Mouse (Mus musculus): ENCODE measurements around the gene Tnfrsf21. TPM values are rescaled to one million over a fixed set of nuclear protein-coding genes. Genes with fewer than 3 reads are reported as not detected.

The Tnfrsf21 gene
- polyA plus RNA-seq, 1 experiment from 2014 or later, result 15.6 TPM

- Histone ChIP-seq H3K4me1 (ENCODE audit: control insufficient read depth, insufficient read depth, low read length) (0 out of 2 replicates have a peak, but pooled peaks cover 2% of the 10 kb centered on the region), H3K27me3 (ENCODE audit: control insufficient read depth, insufficient read depth, low read length) (no peaks in the 10 kb centered on the region), H3K36me3 (ENCODE audit: control insufficient read depth, insufficient read depth, low read length) (no peaks in the 10 kb centered on the region), H3K9me3 (ENCODE audit: control insufficient read depth, low read length) (no peaks in the 10 kb centered on the region), H3K4me3 (ENCODE audit: low read depth, low read length) (no peak overlapping the region), H3K27ac (replicated peaks; ENCODE audit: low read depth, low read length) (no peak overlapping the region), H3K4me2 (ENCODE audit: low read depth, severe bottlenecking) (no peak overlapping the region), H3K9ac (ENCODE audit: low read length) (no peak overlapping the region)
- 92% methylated on average over 9 of the region's 9 CpGs for WGBS
- DNase-seq (ENCODE audit: low spot score) (no peak), ATAC-seq (ENCODE audit: insufficient number of reproducible peaks, low FRiP score, low TSS enrichment, low read depth) (no peak)
Measured at GRCm38 (mm10) chr17:43019660-43020059, 3.3 kb downstream of the Tnfrsf21 start.

- Histone ChIP-seq H3K4me3 (ENCODE audit: low read depth, low read length) (no peak overlapping the region), H3K4me2 (ENCODE audit: low read depth, severe bottlenecking) (no peak overlapping the region), H3K27me3 (ENCODE audit: control insufficient read depth, insufficient read depth, low read length) (no peaks in the 10 kb centered on the region), H3K9me3 (ENCODE audit: control insufficient read depth, low read length) (no peaks in the 10 kb centered on the region), H3K27ac (replicated peaks; ENCODE audit: low read depth, low read length) (no peak overlapping the region), H3K4me1 (ENCODE audit: control insufficient read depth, insufficient read depth, low read length) (0 out of 2 replicates have a peak, but pooled peaks cover 2% of the 10 kb centered on the region), H3K9ac (ENCODE audit: low read length) (no peak overlapping the region), H3K36me3 (ENCODE audit: control insufficient read depth, insufficient read depth, low read length) (no peaks in the 10 kb centered on the region)
- WGBS, result 95% methylated on average over 5 of the region's 5 CpGs
- no peak for ATAC-seq (ENCODE audit: insufficient number of reproducible peaks, low FRiP score, low TSS enrichment, low read depth)
- no peak for DNase-seq (ENCODE audit: low spot score)
Measured at GRCm38 (mm10) chr17:43021017-43021416, 4.7 kb downstream of the Tnfrsf21 start.

- H3K4me3 ChIP-seq (ENCODE audit: low read depth, low read length), result no peak overlapping the region
- H3K36me3 ChIP-seq (ENCODE audit: control insufficient read depth, insufficient read depth, low read length), result no peaks in the 10 kb centered on the region
- DNase-seq (ENCODE audit: low spot score), result no peak
- WGBS, result 97% methylated on average over 9 of the region's 9 CpGs
- no peaks in the 10 kb centered on the region for H3K9me3 ChIP-seq (ENCODE audit: control insufficient read depth, low read length)
- H3K4me1 ChIP-seq (ENCODE audit: control insufficient read depth, insufficient read depth, low read length), result 0 out of 2 replicates have a peak, but pooled peaks cover 2% of the 10 kb centered on the region
- H3K4me2 ChIP-seq (ENCODE audit: low read depth, severe bottlenecking), result no peak overlapping the region
- H3K9ac ChIP-seq (ENCODE audit: low read length), result no peak overlapping the region
- no peak overlapping the region for H3K27ac ChIP-seq (replicated peaks; ENCODE audit: low read depth, low read length)
- no peaks in the 10 kb centered on the region for H3K27me3 ChIP-seq (ENCODE audit: control insufficient read depth, insufficient read depth, low read length)
- no peak for ATAC-seq (ENCODE audit: insufficient number of reproducible peaks, low FRiP score, low TSS enrichment, low read depth)
Measured at GRCm38 (mm10) chr17:43022056-43022455, 5.7 kb downstream of the Tnfrsf21 start.

GRCm38 (mm10) chr17:43023637-43024217, 7.4 kb downstream of the Tnfrsf21 start:
- Histone ChIP-seq H3K9me3 (ENCODE audit: control insufficient read depth, low read length) (no peaks in the 10 kb centered on the region), H3K27me3 (ENCODE audit: control insufficient read depth, insufficient read depth, low read length) (no peaks in the 10 kb centered on the region), H3K27ac (replicated peaks; ENCODE audit: low read depth, low read length) (no peak overlapping the region), H3K4me3 (ENCODE audit: low read depth, low read length) (no peak overlapping the region), H3K36me3 (ENCODE audit: control insufficient read depth, insufficient read depth, low read length) (no peaks in the 10 kb centered on the region), H3K4me2 (ENCODE audit: low read depth, severe bottlenecking) (no peak overlapping the region), H3K9ac (ENCODE audit: low read length) (no peak overlapping the region), H3K4me1 (ENCODE audit: control insufficient read depth, insufficient read depth, low read length) (no peaks in the 10 kb centered on the region)
- 86% methylated on average over 12 of the region's 12 CpGs for WGBS
- no peak for DNase-seq (ENCODE audit: low spot score)
- ATAC-seq (ENCODE audit: insufficient number of reproducible peaks, low FRiP score, low TSS enrichment, low read depth), result no peak

- H3K27me3 ChIP-seq (ENCODE audit: control insufficient read depth, insufficient read depth, low read length), result no peaks in the 10 kb centered on the region
- ATAC-seq (ENCODE audit: insufficient number of reproducible peaks, low FRiP score, low TSS enrichment, low read depth) (no peak), DNase-seq (ENCODE audit: low spot score) (no peak)
- H3K4me3 ChIP-seq (ENCODE audit: low read depth, low read length), result no peak overlapping the region
- H3K4me1 ChIP-seq (ENCODE audit: control insufficient read depth, insufficient read depth, low read length), result no peaks in the 10 kb centered on the region
- no peak overlapping the region for H3K4me2 ChIP-seq (ENCODE audit: low read depth, severe bottlenecking)
- 94% methylated on average over 3 of the region's 3 CpGs for WGBS
- no peak overlapping the region for H3K9ac ChIP-seq (ENCODE audit: low read length)
- no peak overlapping the region for H3K27ac ChIP-seq (replicated peaks; ENCODE audit: low read depth, low read length)
- no peaks in the 10 kb centered on the region for H3K9me3 ChIP-seq (ENCODE audit: control insufficient read depth, low read length)
- no peaks in the 10 kb centered on the region for H3K36me3 ChIP-seq (ENCODE audit: control insufficient read depth, insufficient read depth, low read length)
Measured at GRCm38 (mm10) chr17:43024531-43024930, 8.2 kb downstream of the Tnfrsf21 start.

GRCm38 (mm10) chr17:43025048-43025447, 8.7 kb downstream of the Tnfrsf21 start:
- Histone ChIP-seq H3K27ac (replicated peaks; ENCODE audit: low read depth, low read length) (no peak overlapping the region), H3K9me3 (ENCODE audit: control insufficient read depth, low read length) (no peaks in the 10 kb centered on the region), H3K4me1 (ENCODE audit: control insufficient read depth, insufficient read depth, low read length) (no peaks in the 10 kb centered on the region), H3K4me2 (ENCODE audit: low read depth, severe bottlenecking) (no peak overlapping the region), H3K9ac (ENCODE audit: low read length) (no peak overlapping the region), H3K4me3 (ENCODE audit: low read depth, low read length) (no peak overlapping the region), H3K36me3 (ENCODE audit: control insufficient read depth, insufficient read depth, low read length) (no peaks in the 10 kb centered on the region), H3K27me3 (ENCODE audit: control insufficient read depth, insufficient read depth, low read length) (no peaks in the 10 kb centered on the region)
- DNase-seq (ENCODE audit: low spot score) (no peak), ATAC-seq (ENCODE audit: insufficient number of reproducible peaks, low FRiP score, low TSS enrichment, low read depth) (no peak)
- 90% methylated on average over 6 of the region's 6 CpGs for WGBS

GRCm38 (mm10) chr17:43025819-43026593, 9.7 kb downstream of the Tnfrsf21 start:
- ATAC-seq (ENCODE audit: insufficient number of reproducible peaks, low FRiP score, low TSS enrichment, low read depth) (no peak), DNase-seq (ENCODE audit: low spot score) (no peak)
- H3K4me2 ChIP-seq (ENCODE audit: low read depth, severe bottlenecking), result no peak overlapping the region
- H3K27ac ChIP-seq (replicated peaks; ENCODE audit: low read depth, low read length), result no peak overlapping the region
- no peak overlapping the region for H3K9ac ChIP-seq (ENCODE audit: low read length)
- H3K4me1 ChIP-seq (ENCODE audit: control insufficient read depth, insufficient read depth, low read length), result no peaks in the 10 kb centered on the region
- no peaks in the 10 kb centered on the region for H3K9me3 ChIP-seq (ENCODE audit: control insufficient read depth, low read length)
- 92% methylated on average over 22 of the region's 22 CpGs for WGBS
- no peaks in the 10 kb centered on the region for H3K36me3 ChIP-seq (ENCODE audit: control insufficient read depth, insufficient read depth, low read length)
- H3K27me3 ChIP-seq (ENCODE audit: control insufficient read depth, insufficient read depth, low read length), result no peaks in the 10 kb centered on the region
- H3K4me3 ChIP-seq (ENCODE audit: low read depth, low read length), result no peak overlapping the region

GRCm38 (mm10) chr17:43026708-43027107, 10.4 kb downstream of the Tnfrsf21 start:
- Histone ChIP-seq H3K4me2 (ENCODE audit: low read depth, severe bottlenecking) (no peak overlapping the region), H3K9me3 (ENCODE audit: control insufficient read depth, low read length) (no peaks in the 10 kb centered on the region), H3K9ac (ENCODE audit: low read length) (no peak overlapping the region), H3K36me3 (ENCODE audit: control insufficient read depth, insufficient read depth, low read length) (no peaks in the 10 kb centered on the region), H3K4me3 (ENCODE audit: low read depth, low read length) (no peak overlapping the region), H3K27ac (replicated peaks; ENCODE audit: low read depth, low read length) (no peak overlapping the region), H3K27me3 (ENCODE audit: control insufficient read depth, insufficient read depth, low read length) (no peaks in the 10 kb centered on the region), H3K4me1 (ENCODE audit: control insufficient read depth, insufficient read depth, low read length) (no peaks in the 10 kb centered on the region)
- no peak for ATAC-seq (ENCODE audit: insufficient number of reproducible peaks, low FRiP score, low TSS enrichment, low read depth)
- no peak for DNase-seq (ENCODE audit: low spot score)
- WGBS, result 87% methylated on average over 4 of the region's 4 CpGs
